Mouse (Mus musculus) 416B (cell line): ENCODE measurements around the gene Gzmn.
A peak's percentile ranks its signal among the peaks of the same experiment; 100 is the strongest.
"Not testable (repeated sequence)": the region's sequence is repeated elsewhere in the genome, so short reads cannot be mapped to it uniquely, and the experiment has no call there.

Experiments
- DNase-seq: peaks from one replicate; pipeline ENCODE4 v3.0.0; 2011; ENCODE audit warnings: low read depth

Gzmn gene

GRCm38 (mm10) chr14:56174499-56174898 lies at the start of gene Gzmn:
Gene Gzmn (minus strand): TSS chr14:56174599.
- DNase-seq: no peak

- DNase-seq: peak; percentile 17
Measured at GRCm38 (mm10) chr14:56211317-56211716, 36.9 kb upstream of the Gzmn start, which contains the start of gene Gzmf. Gene Gzmf (minus strand): TSS chr14:56211417.

DNA sequence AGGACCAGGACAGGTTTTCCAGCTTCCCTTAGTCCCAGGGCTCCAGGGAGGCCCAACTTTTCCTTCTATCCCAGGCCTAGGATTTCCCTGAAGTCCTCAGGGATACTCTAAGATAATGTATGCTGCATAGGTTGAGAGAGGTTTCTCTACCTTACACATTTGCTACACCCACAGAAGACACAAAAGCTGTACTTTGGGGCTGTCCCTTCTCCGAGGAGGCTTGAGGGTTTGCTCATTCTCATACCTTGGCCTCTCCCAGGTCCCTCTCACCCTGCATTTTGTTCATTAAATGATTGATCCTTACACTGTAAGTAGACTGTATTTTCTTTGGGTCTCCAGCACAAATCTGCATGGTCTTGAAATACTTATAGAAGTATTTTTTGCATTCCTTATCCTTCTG lies 31.2 kb upstream of the Gzmn start:
- DNase-seq: no peak

GRCm38 (mm10) chr14:56205021-56205420 lies 30.6 kb upstream of the Gzmn start:
- peak; percentile 66 for DNase-seq

DNA sequence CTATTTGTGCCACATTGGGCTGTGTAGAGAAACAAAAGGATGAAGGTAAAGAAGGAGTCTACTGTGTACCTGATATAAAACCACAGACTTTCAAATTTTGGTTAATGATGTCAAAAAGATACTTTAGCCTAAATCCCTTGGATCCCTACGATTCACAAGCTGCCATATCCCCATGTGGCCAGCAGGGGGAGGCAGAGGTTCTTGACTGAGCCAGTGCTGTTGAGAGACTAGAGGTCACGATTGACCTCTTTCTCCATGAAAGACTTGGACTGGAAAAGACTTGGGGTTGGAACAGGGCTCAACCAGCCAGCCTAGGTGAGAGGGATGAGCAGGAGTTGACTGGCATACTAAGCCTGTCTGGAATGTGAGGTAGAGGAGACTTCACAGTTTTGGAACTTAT lies 29.6 kb upstream of the Gzmn start:
- peak; percentile 78 for DNase-seq

- DNase-seq: peak; percentile 66
Measured at GRCm38 (mm10) chr14:56186946-56187345, 12.5 kb upstream of the Gzmn start.

- DNase-seq: no peak
Measured at GRCm38 (mm10) chr14:56186521-56186920, 12.1 kb upstream of the Gzmn start.

DNA sequence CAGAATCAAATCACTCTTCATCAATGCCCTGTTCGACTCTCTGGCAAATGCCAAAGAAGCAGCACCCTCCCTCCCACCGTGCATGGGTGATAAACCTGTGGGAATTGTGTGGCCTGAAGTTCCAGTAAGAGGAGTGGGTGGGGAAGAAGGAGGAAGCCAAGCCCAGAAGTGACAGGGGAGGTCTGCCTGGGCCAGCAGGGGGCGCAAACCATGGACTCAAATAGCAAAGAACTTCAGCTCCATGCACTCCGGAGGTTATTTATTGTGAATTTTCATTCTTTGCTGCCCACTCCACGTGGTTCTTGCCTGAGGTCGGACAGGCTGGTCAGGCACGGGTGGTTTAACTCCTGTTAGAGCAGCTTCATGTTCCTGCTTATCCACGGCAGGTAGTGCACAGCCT lies 3.3 kb upstream of the Gzmn start:
- peak; percentile 62 for DNase-seq

DNA sequence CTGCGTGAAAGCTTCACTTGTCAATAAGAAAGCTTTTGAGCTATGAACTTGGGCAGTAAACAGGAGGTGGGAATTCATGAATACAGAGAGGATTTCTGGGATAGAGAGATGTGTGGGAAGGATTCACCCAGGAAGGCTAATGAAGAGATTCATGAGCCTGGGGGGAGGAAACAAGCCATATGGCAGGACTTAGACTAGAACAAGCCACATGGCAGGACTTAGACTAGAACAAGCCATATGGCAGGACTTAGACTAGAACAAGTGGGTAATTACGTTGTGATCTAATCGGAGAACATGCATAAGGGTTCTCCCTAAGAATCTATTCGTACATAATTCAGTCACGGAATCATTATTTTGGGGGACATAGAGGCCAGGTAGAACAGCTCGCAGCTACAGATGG lies 1.0 kb downstream of the Gzmn start:
- DNase-seq: no peak

DNA sequence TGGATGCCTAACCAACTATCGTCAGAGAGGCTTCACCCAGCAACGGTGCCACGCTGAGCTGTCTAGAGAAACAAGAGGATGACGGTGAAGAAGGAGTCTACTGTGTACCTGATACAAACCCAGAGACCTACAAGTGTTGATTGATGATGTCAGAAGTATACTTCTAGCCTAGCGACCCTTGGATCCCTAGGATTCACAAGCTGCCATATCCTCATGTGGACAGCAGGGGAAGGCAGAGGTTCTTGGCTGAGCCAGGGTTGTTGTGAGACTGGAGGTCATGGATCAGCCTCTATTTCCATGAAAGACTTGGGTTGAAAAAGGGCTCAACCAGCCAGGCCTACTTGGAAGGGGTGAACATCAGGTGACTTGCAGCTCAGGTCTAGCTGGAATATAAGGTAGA lies 1.7 kb downstream of the Gzmn start:
- peak; percentile 22 for DNase-seq

DNA sequence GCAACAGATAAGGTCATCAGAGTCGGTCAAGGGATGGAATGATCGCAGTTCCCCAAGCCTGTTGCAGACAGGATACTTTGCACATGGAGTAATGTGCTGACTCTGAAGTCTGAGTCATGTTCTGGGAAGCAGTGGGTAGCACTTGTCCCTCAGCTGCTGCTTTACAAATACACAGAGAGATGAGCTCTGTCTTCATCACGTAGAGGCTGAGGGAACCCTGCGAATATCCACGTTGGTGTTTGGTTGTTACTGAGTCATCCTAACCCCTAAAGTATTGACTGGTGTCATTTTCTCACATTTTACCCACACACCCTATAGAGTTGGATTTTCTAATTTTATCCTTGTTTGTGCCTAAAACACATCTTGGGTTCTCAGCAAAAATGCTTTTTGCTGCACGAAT lies 6.4 kb downstream of the Gzmn start:
- DNase-seq: peak; percentile 18

DNA sequence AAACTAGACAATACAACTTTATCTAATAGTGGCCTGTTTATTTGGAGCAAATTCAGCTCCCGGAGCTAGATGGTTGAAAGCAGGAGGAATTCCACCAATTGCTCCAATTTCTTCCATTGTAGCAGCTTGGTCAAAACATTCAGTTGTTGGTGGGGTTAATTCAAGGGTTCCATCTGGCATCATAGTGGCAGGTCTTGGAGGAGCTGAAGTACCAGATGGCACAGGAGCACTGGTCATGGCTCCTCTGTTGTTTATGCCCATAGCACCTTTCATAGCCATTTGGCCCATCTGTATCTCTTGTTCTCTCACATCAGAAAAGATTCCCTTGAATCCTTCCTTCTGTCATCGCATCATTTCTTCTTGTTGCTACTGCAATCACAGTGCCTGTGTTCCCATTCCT lies 12.3 kb downstream of the Gzmn start:
- DNase-seq: no peak

GRCm38 (mm10) chr14:56159479-56159878 lies 14.9 kb downstream of the Gzmn start, which contains the start of gene Gzmg:
Gene Gzmg (minus strand): TSS chr14:56159579.
- DNase-seq: not testable (repeated sequence)

DNA sequence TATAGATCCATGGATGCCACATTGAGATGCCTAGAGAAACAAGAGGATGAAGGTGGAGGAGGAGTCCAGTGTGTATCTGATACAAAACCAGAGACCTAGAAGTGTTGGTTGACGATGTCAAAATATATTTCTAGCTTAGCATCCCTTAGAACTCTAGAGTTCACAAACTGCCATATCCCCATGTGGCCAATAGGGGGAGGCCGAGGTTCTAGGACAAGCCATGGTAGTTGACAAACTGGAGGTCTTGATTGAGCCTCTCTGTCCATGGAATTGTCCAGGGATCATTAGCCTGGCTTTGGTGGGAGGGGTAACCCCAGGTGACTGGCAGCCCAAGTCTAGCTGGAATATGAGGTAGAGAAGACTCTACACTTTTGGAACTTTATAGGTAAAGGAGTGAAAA lies 19.1 kb downstream of the Gzmn start:
- peak; percentile 20 for DNase-seq

DNA sequence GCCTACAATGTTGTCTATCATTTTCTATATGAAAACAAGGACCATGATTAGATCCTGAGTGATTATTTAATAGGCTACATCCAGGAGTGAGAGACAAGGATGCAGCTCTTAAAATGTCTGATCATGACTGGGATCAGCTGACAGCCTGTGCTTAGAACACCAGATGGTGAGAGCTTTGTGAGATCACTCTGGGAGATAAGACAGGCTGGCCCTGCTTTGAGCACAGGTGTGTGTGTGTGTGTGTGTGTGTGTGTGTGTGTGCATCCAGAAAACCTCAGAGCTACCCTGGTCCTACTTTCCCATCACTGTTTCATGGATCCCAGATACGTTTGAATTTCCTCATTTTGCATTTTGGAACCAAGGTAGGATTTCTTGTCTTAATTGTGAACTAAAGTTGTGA lies 40.7 kb downstream of the Gzmn start:
- not testable (repeated sequence) for DNase-seq

DNA sequence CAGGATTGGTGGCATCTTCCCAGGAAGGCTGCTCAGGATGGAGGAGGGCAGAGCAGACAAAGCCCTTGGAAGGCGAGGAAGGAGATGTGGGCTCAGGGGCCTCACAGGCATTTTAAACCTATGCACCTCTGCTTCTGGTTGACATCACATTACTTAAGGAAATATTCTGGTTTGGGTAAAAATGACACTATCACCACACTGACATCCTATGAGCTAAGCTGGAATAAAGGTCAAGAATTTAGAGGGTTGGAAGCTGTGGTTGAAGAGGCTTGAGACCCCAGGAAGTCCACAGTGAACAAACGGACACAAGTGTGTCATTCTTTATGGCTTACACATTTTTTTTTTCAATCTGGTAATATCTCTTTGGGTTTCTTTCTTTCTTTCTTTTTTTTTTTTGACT lies 41.9 kb downstream of the Gzmn start, which contains the start of gene Gzmd:
Gene Gzmd (minus strand): TSS at position 101 of the 400 bp plus-strand sequence.
- DNase-seq: peak; percentile 16

- DNase-seq: peak; percentile 33
Measured at GRCm38 (mm10) chr14:56128341-56128740, 46.1 kb downstream of the Gzmn start.

GRCm38 (mm10) chr14:56123516-56123915 lies 50.9 kb downstream of the Gzmn start:
- DNase-seq: no peak

GRCm38 (mm10) chr14:56120525-56120924 lies 53.9 kb downstream of the Gzmn start, which contains the start of gene Gzme:
Gene Gzme (minus strand): TSS chr14:56120625.
- DNase-seq: peak; percentile 41
